Mouse (Mus musculus) myocyte (in vitro differentiated cells): Measurements from ENCODE around the gene Apba3. TPM values are rescaled to one million over a fixed set of nuclear protein-coding genes. Genes with fewer than 3 reads are reported as not detected.

Experiments
- H3K27me3 ChIP-seq: one replicate; pipeline ENCODE4 v1.6.1; 2011; ENCODE audit not compliant: control insufficient read depth, insufficient read depth, insufficient read length
- H3K36me3 ChIP-seq: one replicate; pipeline ENCODE4 v1.6.1; 2011; ENCODE audit not compliant: control insufficient read depth, insufficient read depth
- H3K4me2 ChIP-seq: one replicate; pipeline ENCODE4 v1.6.1; 2011; ENCODE audit warnings: low read depth, control low read depth
- H3K4me3 ChIP-seq: one replicate; pipeline ENCODE4 v1.5.1; 2011; ENCODE audit warnings: mild to moderate bottlenecking, control low read depth, moderate library complexity
- H3K79me2 ChIP-seq: one replicate; pipeline ENCODE4 v1.6.1; 2011; ENCODE audit not compliant: control insufficient read depth, insufficient read depth
- H3ac ChIP-seq: one replicate; pipeline ENCODE4 v1.6.1; 2011; ENCODE audit not compliant: control insufficient read depth, insufficient read length
- CEBPB ChIP-seq: IDR thresholded peaks from 2 replicates; pipeline ENCODE4 v1.6.1; 2011; ENCODE audit warnings: mild to moderate bottlenecking, moderate library complexity; ENCODE audit not compliant: poor library complexity, insufficient read depth, severe bottlenecking
- E2F4 ChIP-seq: IDR thresholded peaks from one replicate; pipeline ENCODE4 v1.6.1; 2011; ENCODE audit warnings: mild to moderate bottlenecking, control low read depth, moderate library complexity; ENCODE audit not compliant: insufficient read depth
- MAX ChIP-seq: IDR thresholded peaks from one replicate; pipeline ENCODE4 v1.6.1; 2011; ENCODE audit warnings: low read depth, mild to moderate bottlenecking, control low read depth
- MYOD1 ChIP-seq, 3 experiments: IDR thresholded peaks; one replicate each; pipeline ENCODE4 v1.6.1; 2011; ENCODE audit warnings: control low read depth in 2 of 3, low read depth in 2 of 3, mild to moderate bottlenecking in 2 of 3, moderate library complexity in 1 of 3; ENCODE audit not compliant: insufficient read length in 2 of 3, control insufficient read depth in 1 of 3
- MYOG ChIP-seq, 3 experiments: IDR thresholded peaks; one replicate each; pipeline ENCODE4 v1.6.1; 2011; ENCODE audit warnings: control low read depth in 2 of 3, low read depth in 2 of 3, mild to moderate bottlenecking in 2 of 3; ENCODE audit not compliant: insufficient read length in 2 of 3, control insufficient read depth in 1 of 3, insufficient read depth in 1 of 3
- POLR2A ChIP-seq: IDR thresholded peaks from one replicate; pipeline ENCODE4 v1.6.1; 2011; ENCODE audit warnings: low read depth, mild to moderate bottlenecking, control low read depth, moderate library complexity; ENCODE audit not compliant: insufficient read length
- POLR2AphosphoS2 ChIP-seq: IDR thresholded peaks from one replicate; pipeline ENCODE4 v1.6.1; 2011; ENCODE audit warnings: low read depth, control low read depth; ENCODE audit not compliant: insufficient read length
- REST ChIP-seq: IDR thresholded peaks from one replicate; pipeline ENCODE4 v1.6.1; 2011; ENCODE audit warnings: mild to moderate bottlenecking, control low read depth, moderate library complexity; ENCODE audit not compliant: insufficient read depth, insufficient read length
- SRF ChIP-seq: IDR thresholded peaks from one replicate; pipeline ENCODE4 v1.6.1; 2011; ENCODE audit warnings: low read depth; ENCODE audit not compliant: control insufficient read depth, insufficient read length
- TCF12 ChIP-seq: IDR thresholded peaks from one replicate; pipeline ENCODE4 v1.6.1; 2011; ENCODE audit warnings: mild to moderate bottlenecking, control low read depth; ENCODE audit not compliant: poor library complexity, insufficient read depth, severe bottlenecking
- TCF3 ChIP-seq: IDR thresholded peaks from one replicate; pipeline ENCODE4 v1.6.1; 2011; ENCODE audit warnings: low read depth, control low read depth; ENCODE audit not compliant: insufficient read length
- USF1 ChIP-seq: IDR thresholded peaks from one replicate; pipeline ENCODE4 v1.6.1; 2011; ENCODE audit warnings: low read depth, mild to moderate bottlenecking, control low read depth, moderate library complexity
- polyA plus RNA-seq: library from polyadenylated mRNA; unstranded; fragments of >200 nt; fragmentation: generic; extraction: Trizol; gene quantifications from one replicate; pipeline ENCODE4 v1.2.1, GENCODE M21; 2012; ENCODE audit warnings: missing spikeins

Apba3 gene
- polyA plus RNA-seq, 1 experiment: 166 TPM

DNA sequence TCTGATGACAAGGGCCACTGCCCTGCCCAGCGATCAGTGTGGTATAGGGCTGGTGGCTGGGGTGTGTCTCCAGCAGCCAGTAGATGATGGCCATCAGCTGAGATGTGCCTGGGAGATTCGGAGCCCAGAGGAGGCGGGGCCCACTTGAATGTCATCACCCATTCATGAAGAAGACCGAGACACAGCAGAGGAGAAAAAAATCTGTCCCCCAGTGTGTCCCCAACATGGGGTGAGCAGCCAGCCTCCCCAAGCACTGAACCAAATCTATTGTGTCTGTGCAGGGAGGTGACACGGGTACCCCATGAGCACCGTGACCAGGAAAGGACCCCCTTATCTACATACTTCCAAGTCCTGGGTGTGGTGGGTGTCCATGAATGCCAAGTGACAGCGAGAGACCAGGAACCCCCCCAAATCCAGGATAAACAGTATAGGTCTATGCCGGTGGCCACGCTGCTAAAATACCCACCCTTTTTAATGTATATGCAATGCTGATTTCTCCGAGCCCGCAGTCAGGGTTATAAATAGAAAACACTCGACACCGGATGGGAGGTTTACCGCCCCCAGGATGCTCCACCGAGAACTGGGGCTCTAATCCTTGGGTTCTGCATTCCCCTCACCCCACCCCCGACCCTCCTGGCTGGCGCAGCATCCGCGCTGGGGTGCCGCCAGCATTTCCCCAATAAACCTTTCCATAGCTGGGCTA is 36.9 kb upstream of the Apba3 start:
- Histone ChIP-seq H3K4me2 (peak overlapping the region; percentile 24), H3K79me2 (no peaks in the 10 kb centered on the region), H3K27me3 (peaks cover 6% of the 10 kb centered on the region), H3ac (no peak overlapping the region), H3K36me3 (no peaks in the 10 kb centered on the region), H3K4me3 (no peak overlapping the region)
- TF ChIP-seq MYOG (IDR thresholded peaks at IDR 0.05; ENCODE audit: control insufficient read depth in 1 of 3, insufficient read depth in 1 of 3, insufficient read length in 2 of 3, low read depth in 2 of 3) (no peak), MAX (no peak), TCF3 (no peak), CEBPB (no peak), MYOD1 (IDR thresholded peaks at IDR 0.05; ENCODE audit: control insufficient read depth in 1 of 3, insufficient read length in 2 of 3, low read depth in 2 of 3) (no peak)

DNA sequence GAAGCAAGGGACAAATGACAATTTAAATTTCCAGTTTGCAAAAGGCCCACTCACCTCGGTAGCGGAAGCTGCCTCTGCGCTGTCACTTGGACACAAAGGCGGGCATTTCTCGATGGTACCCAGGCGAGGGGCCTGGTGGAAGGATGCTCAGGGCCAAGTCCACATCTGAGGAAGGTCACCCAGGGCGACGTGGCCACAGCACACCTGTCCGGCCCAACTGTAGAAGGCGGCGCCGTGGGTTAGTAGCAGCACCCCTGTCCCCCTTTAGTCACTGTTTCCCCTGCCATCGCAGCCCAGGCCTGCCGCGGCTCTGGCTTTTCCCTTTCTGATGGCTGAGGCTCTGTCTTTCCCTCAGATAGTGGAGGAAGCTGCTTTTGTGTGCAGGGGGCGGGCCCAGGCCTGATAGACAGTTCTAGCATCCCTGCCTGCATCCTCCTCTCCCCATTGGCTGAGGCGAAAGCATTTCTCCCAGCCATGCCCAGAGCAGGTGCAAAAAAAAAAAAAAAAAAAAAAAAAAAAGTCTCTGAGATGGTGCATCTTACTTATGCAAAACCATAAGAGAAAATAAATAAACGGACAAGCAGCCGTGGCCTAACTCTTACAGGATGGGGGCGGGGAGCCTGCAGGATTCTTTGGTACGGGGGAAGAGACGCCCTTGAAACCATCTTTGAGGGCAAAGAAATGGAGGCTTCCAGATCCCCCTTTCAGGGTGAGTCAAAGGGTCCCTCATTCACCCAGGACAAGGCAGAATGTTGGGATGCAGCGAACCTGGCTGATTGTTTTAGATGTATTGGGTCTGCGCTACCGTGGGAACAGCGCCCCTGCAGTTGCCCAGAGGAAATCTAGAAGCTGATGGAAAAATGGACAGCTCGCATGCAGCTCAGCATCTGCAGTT is 36.1 kb upstream of the Apba3 start, which contains the start of gene Atcay:
Atcay (minus strand) TSS at position 396 of the 895 bp plus-strand sequence.
- TF ChIP-seq TCF3 (no peak), SRF (no peak), POLR2AphosphoS2 (no peak), MYOG (IDR thresholded peaks at IDR 0.05; ENCODE audit: control insufficient read depth in 1 of 3, insufficient read depth in 1 of 3, insufficient read length in 2 of 3, low read depth in 2 of 3) (no peak), MAX (no peak), POLR2A (no peak), MYOD1 (IDR thresholded peaks at IDR 0.05; ENCODE audit: control insufficient read depth in 1 of 3, insufficient read length in 2 of 3, low read depth in 2 of 3) (no peak), USF1 (no peak), REST (no peak), TCF12 (no peak), CEBPB (no peak), E2F4 (no peak)
- H3K27me3 ChIP-seq: peaks cover 6% of the 10 kb centered on the region
- no peaks in the 10 kb centered on the region for H3K36me3 ChIP-seq
- no peak within 1 kb of the TSS for H3ac ChIP-seq
- H3K4me3 ChIP-seq: no peak within 1 kb of the TSS
- peak within 1 kb of the TSS; percentile 24 for H3K4me2 ChIP-seq
- no peaks in the 10 kb centered on the region for H3K79me2 ChIP-seq

DNA sequence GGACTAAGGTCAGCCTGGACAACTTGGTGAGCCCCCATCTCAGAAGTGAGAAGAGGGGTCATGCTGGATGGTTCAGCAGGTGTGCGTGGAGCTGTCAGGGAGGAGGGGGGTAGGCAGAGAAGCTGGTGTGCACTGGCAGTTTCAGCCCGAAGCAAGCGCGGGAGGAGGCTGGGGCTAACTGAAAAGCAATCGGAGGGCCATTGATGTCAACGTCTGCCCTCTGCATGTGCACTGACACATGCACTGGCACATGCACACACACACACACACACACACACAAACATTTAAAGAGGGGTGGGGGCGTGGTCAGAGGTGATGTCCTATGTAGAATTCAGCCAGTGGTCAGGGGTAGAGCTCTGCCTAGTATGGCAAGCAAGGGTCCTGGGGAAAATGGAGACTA is 35.3 kb upstream of the Apba3 start:
- TF ChIP-seq SRF: no peak
- TF ChIP-seq REST: no peak
- no peak for TF ChIP-seq E2F4
- TF ChIP-seq MYOD1 (IDR thresholded peaks at IDR 0.05; ENCODE audit: control insufficient read depth in 1 of 3, insufficient read length in 2 of 3, low read depth in 2 of 3): no peak
- no peak for TF ChIP-seq MAX
- no peak for TF ChIP-seq POLR2AphosphoS2
- TF ChIP-seq MYOG (IDR thresholded peaks at IDR 0.05; ENCODE audit: control insufficient read depth in 1 of 3, insufficient read depth in 1 of 3, insufficient read length in 2 of 3, low read depth in 2 of 3): no peak
- Histone ChIP-seq H3K4me2 (no peak overlapping the region), H3K36me3 (no peaks in the 10 kb centered on the region), H3K4me3 (no peak overlapping the region), H3K79me2 (no peaks in the 10 kb centered on the region), H3ac (no peak overlapping the region), H3K27me3 (peaks cover 6% of the 10 kb centered on the region)

DNA sequence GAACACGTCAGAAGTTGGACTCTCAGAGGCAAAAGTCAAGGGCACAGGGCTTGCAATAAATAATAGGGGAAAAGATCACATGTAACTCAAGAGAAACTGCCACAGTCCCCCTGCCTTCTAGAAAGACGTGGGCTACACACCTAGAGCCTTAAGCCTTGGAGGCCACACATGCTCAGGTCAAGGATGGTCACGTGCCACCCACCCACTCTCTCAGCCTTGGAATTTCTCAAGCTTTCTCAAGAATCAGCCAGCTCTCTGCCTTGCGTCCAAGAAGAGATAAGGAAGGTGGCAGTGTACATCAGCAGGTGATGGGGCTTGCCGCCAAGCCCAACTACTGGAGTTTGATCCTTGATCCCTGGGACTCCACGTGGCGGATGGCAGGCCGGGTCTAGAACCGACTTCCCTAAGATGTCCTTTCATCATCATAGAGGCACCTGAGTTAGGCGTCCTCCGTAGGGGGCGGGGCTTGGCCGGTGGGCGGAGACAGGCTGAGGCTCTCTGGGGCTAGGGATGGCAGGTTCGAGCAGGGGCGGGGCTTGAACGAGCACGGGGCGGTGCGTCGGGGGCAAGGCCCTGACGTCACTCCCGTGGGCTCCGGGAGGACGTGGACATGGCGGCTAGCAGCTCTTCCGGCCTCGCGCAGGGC is 34.1 kb upstream of the Apba3 start, which contains the start of gene Zfr2:
Zfr2 (plus strand) TSS at position 576 of the 646 bp plus-strand sequence.
- peaks cover 6% of the 10 kb centered on the region for H3K27me3 ChIP-seq
- H3K36me3 ChIP-seq: no peaks in the 10 kb centered on the region
- H3K79me2 ChIP-seq: no peaks in the 10 kb centered on the region
- peak within 1 kb of the TSS; percentile 74 for H3K4me2 ChIP-seq
- H3K4me3 ChIP-seq: peak within 1 kb of the TSS; percentile 41
- H3ac ChIP-seq: peak within 1 kb of the TSS; percentile 8
- TF ChIP-seq TCF3: no peak
- peak; percentile 89 for TF ChIP-seq POLR2A
- TF ChIP-seq SRF: no peak
- no peak for TF ChIP-seq E2F4
- peak; percentile 82 for TF ChIP-seq POLR2AphosphoS2
- no peak for TF ChIP-seq MAX
- TF ChIP-seq MYOD1 (IDR thresholded peaks at IDR 0.05; ENCODE audit: control insufficient read depth in 1 of 3, insufficient read length in 2 of 3, low read depth in 2 of 3): no peak
- TF ChIP-seq TCF12: no peak
- TF ChIP-seq REST: no peak
- peak; percentile 25 for TF ChIP-seq USF1
